Mouse (Mus musculus) liver, adult 2 months (tissue): ENCODE results near the gene Arhgef2.

Source experiments
- CTCF ChIP-seq: fragments of 200-500 bp; IDR thresholded peaks from 2 replicates; pipeline ENCODE4 v1.5.1; 2011; ENCODE audit warnings: low read depth, low read length, control low read depth
- POLR2A ChIP-seq: fragments of 200-500 bp; IDR thresholded peaks from 2 replicates; pipeline ENCODE4 v1.6.1; 2011; ENCODE audit warnings: low read length, control low read depth; ENCODE audit not compliant: insufficient read depth; ENCODE audit errors: extremely low read depth

- TF ChIP-seq CTCF (no peak), POLR2A (no peak)
Observed at GRCm38 (mm10) chr3:88622113-88622940, 16.6 kb downstream of the Arhgef2 start.
